Mouse (Mus musculus) kidney, postnatal 0 days (tissue): ENCODE measurements around the gene Carns1. TPM values are rescaled to one million over a fixed set of nuclear protein-coding genes. Genes with fewer than 3 reads are reported as not detected.
"Not testable (repeated sequence)": the region's sequence is repeated elsewhere in the genome, so short reads cannot be mapped to it uniquely, and the experiment has no call there.

Experiments
- ATAC-seq: fragments of 200-750 bp; cut with Nextera tagmentation; replicated peaks from 2 replicates; pipeline ENCODE4 v1.8.0; 2017; ENCODE audit warnings: low read depth, moderate number of reproducible peaks, moderate TSS enrichment, moderate library complexity; ENCODE audit not compliant: low FRiP score
- DNase-seq: peaks from one replicate; pipeline ENCODE4 v3.0.0-alpha.2; 2016; ENCODE audit warnings: low spot score
- H3K27ac ChIP-seq: fragments of 300-500 bp; sonication (generic); 2 replicates; pipeline ENCODE4 v1.5.1; 2014; ENCODE audit warnings: mild to moderate bottlenecking
- H3K27me3 ChIP-seq: fragments of 300-500 bp; sonication (generic); 2 replicates; pipeline ENCODE4 v1.6.1; 2014; ENCODE audit warnings: low read length, mixed read lengths; ENCODE audit not compliant: insufficient read depth
- H3K36me3 ChIP-seq: fragments of 300-500 bp; sonication (generic); 2 replicates; pipeline ENCODE4 v1.6.1; 2014; ENCODE audit warnings: low read length, mixed read lengths; ENCODE audit not compliant: insufficient read depth
- H3K4me1 ChIP-seq: fragments of 300-500 bp; sonication (generic); replicated peaks from 2 replicates; pipeline ENCODE4 v1.6.1; 2014; ENCODE audit warnings: antibody characterized with exemption, low read length, mixed read lengths; ENCODE audit not compliant: insufficient read depth
- H3K4me2 ChIP-seq: fragments of 300-500 bp; sonication (generic); 2 replicates; pipeline ENCODE4 v1.6.1; 2014; ENCODE audit warnings: mild to moderate bottlenecking, low read length, moderate library complexity, mixed read lengths
- H3K4me3 ChIP-seq: fragments of 300-500 bp; sonication (generic); replicated peaks from 2 replicates; pipeline ENCODE4 v1.5.1; 2014; ENCODE audit warnings: low read depth, low read length
- H3K9ac ChIP-seq: fragments of 300-500 bp; sonication (generic); 2 replicates; pipeline ENCODE4 v1.6.1; 2014; ENCODE audit warnings: low read depth, low read length
- H3K9me3 ChIP-seq: fragments of 300-500 bp; sonication (generic); replicated peaks from 2 replicates; pipeline ENCODE4 v1.6.1; 2016; ENCODE audit warnings: low read length, inconsistent platforms, mixed read lengths
- CTCF ChIP-seq: IDR thresholded peaks from 2 replicates; pipeline ENCODE4 v1.5.1; 2016; ENCODE audit warnings: antibody characterized with exemption, low read depth, mild to moderate bottlenecking, moderate library complexity
- WGBS: fragments of 180-500 bp; shearing (Covaris S2); extraction: QIAGEN DNeasy Blood & Tissue Kit; methylation state at CpG from one replicate; pipeline ENCODE4 v1.1.7; 2014; 5-methylcytosine and 5-hydroxymethylcytosine counted together
- polyA plus RNA-seq: library from polyadenylated mRNA; unstranded; fragments of >200 nt; fragmentation: Nextera tagmentation; extraction: Ambion mirVana; gene quantifications from 2 replicates; pipeline ENCODE4 v1.2.1, GENCODE M21; 2015

The Carns1 gene
- polyA plus RNA-seq, 1 experiment from 2014 or later, result 3.3 TPM

DNA sequence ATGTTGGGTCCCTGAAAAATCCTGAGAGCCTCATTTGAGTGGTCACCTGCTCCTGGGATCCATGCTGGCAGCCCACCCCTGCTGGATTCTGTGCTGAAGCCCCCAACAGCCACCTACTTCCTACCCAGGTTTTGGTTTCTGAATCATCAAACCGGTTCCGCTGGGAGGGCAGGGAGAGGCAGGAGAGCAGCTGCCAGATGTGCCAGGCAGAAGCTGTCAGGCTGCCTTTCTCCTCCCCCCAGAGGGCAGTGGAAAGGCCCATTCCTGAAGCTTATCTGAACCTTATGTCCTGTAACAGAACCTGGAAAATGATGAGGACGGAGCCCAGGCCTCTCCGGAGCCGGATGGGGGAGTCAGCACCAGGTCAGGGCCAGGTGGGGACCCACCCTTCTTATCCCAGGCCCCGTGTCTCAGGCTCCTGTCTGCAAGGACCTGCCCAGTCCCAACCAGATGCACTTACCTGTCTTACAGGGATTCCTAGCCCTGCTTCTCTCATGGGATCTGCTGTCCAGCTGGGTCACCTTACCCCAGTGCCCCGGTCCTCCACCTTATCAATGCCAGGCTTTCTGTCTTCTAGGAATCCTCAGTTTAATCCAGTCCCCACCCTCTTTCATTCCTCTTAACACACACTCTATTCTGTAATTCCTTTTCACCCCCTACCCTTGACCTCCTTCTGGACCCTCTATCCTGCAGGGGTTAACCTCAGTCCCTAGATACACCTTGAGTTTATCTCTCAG is 48.4 kb downstream of the Carns1 start:
- no peak for ATAC-seq
- Histone ChIP-seq H3K9me3 (no peaks in the 10 kb centered on the region), H3K4me3 (peak overlapping the region; percentile 77), H3K4me2 (peak overlapping the region; percentile 84), H3K36me3 (peaks cover 20% of the 10 kb centered on the region), H3K4me1 (peaks cover 13% of the 10 kb centered on the region; the same call in 1 of the 2 replicates), H3K9ac (peak overlapping the region; percentile 91), H3K27me3 (no peaks in the 10 kb centered on the region), H3K27ac (peak overlapping the region; percentile 66; the same call in 1 of the 2 replicates)
- peak; percentile 19 for DNase-seq
- WGBS, result 34% methylated on average over 7 of the region's 7 CpGs
- TF ChIP-seq CTCF, result no peak

GRCm38 (mm10) chr19:4125741-4126696 is 49.3 kb downstream of the Carns1 start, which contains the start of gene Aip:
Aip (minus strand) TSS chr19:4125858.
- H3K36me3 ChIP-seq, result peaks cover 11% of the 10 kb centered on the region
- H3K4me1 ChIP-seq, result peaks cover 14% of the 10 kb centered on the region; the same call in 1 of the 2 replicates
- WGBS, result under 1% methylated on average over 64 of the region's 64 CpGs
- no peaks in the 10 kb centered on the region for H3K27me3 ChIP-seq
- peak within 1 kb of the TSS; percentile 84 for H3K4me2 ChIP-seq
- TF ChIP-seq CTCF, result peak; percentile 78
- H3K9me3 ChIP-seq, result no peaks in the 10 kb centered on the region
- ATAC-seq, result peak; percentile 94
- peak; percentile 100 for DNase-seq
- H3K4me3 ChIP-seq, result peak within 1 kb of the TSS; percentile 77
- peak within 1 kb of the TSS; percentile 91 for H3K9ac ChIP-seq
- peak within 1 kb of the TSS; percentile 66 for H3K27ac ChIP-seq

DNA sequence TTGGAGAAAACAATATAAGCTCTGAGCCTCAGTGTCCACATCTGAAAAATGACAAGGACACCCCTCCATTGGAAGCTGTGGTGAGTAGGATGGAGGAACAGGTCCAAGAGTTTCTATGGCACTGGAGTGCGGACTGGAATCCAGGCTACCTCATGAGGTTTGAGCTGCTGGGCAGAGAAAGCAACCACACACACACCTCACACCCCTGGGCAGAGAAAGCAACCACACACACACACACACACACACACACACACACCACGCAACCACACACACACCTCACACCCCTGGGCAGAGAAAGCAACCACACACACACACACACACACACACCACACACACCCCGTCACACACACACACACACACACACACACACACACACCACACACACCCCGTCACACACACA is 50.0 kb downstream of the Carns1 start:
- H3K36me3 ChIP-seq, result peaks cover 11% of the 10 kb centered on the region
- WGBS, result 16% methylated on average over 2 of the region's 4 CpGs
- peak overlapping the region; percentile 91 for H3K9ac ChIP-seq
- not testable (repeated sequence) for DNase-seq, H3K27me3 ChIP-seq, H3K9me3 ChIP-seq
- peak overlapping the region; percentile 77 for H3K4me3 ChIP-seq
- peak overlapping the region; percentile 84 for H3K4me2 ChIP-seq
- H3K4me1 ChIP-seq, result peaks cover 21% of the 10 kb centered on the region
- peak; percentile 15; the same call in 1 of the 2 replicates for ATAC-seq
- peak overlapping the region; percentile 54; the same call in 1 of the 2 replicates for H3K27ac ChIP-seq

DNA sequence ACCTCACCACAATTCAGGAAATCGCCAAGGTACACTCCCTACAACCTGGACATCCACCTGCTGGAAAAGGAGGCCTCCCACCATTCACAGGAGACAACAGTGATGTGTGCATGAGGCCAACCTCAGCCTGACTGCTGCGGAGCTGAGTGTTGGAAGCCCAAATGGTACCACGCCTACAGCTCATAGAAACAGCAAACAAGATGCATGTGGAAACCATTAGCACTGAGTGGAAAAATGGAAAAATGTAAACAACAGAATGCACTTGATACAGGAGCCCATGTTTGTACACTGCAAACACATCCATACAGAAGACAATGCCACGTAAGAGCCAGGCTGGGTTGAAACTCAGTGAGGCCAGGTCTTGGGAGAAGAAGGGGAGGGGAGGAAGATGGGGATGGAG is 50.8 kb downstream of the Carns1 start:
- DNase-seq (no peak), ATAC-seq (no peak)
- Histone ChIP-seq H3K27me3 (no peaks in the 10 kb centered on the region), H3K4me1 (peaks cover 22% of the 10 kb centered on the region), H3K9me3 (no peaks in the 10 kb centered on the region), H3K27ac (no peak overlapping the region), H3K4me2 (no peak overlapping the region), H3K9ac (no peak overlapping the region), H3K36me3 (peaks cover 6% of the 10 kb centered on the region), H3K4me3 (no peak overlapping the region)
- 72% methylated on average over 4 of the region's 4 CpGs for WGBS
- no peak for TF ChIP-seq CTCF

GRCm38 (mm10) chr19:4122411-4123370 is 52.6 kb downstream of the Carns1 start:
- H3K9ac ChIP-seq, result no peak overlapping the region
- 84% methylated on average over 7 of the region's 7 CpGs for WGBS
- DNase-seq (no peak), ATAC-seq (no peak)
- no peak overlapping the region for H3K4me3 ChIP-seq
- H3K36me3 ChIP-seq, result no peaks in the 10 kb centered on the region; the same call in 1 of the 2 replicates
- no peaks in the 10 kb centered on the region for H3K9me3 ChIP-seq
- TF ChIP-seq CTCF, result no peak
- no peak overlapping the region for H3K4me2 ChIP-seq
- H3K4me1 ChIP-seq, result peaks cover 22% of the 10 kb centered on the region
- H3K27ac ChIP-seq, result no peak overlapping the region
- H3K27me3 ChIP-seq, result no peaks in the 10 kb centered on the region

DNA sequence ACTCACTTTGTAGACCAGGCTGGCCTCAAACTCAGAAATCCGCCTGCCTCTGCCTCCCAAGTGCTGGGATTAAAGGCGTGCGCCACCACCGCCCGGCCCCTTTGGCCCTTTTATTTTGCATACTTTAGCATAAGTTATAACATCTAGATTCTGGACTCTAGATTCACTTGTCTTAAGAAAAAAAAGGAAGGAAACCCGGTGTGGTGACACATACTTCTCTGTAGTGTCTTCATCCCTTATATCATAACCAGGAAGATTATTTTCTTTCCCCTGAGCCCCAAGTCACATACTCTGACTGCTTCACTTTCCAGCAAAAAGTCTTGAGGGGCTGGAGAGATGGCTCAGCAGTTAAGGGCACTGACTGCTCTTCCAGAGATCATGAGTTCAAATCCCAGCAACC is 53.4 kb downstream of the Carns1 start:
- peaks cover 17% of the 10 kb centered on the region for H3K4me1 ChIP-seq
- H3K9ac ChIP-seq, H3K27me3 ChIP-seq, H3K4me2 ChIP-seq, H3K36me3 ChIP-seq, DNase-seq, H3K27ac ChIP-seq, H3K9me3 ChIP-seq, H3K4me3 ChIP-seq, ATAC-seq: not testable (repeated sequence)
- 51% methylated on average over 6 of the region's 6 CpGs for WGBS
